Mouse (Mus musculus) cerebellum, adult 11 months (tissue): ENCODE results near the gene Cwh43.
A peak's percentile ranks its signal among the peaks of the same experiment; 100 is the strongest.

ENCODE experiments used
- DNase-seq: peaks from one replicate; pipeline ENCODE4 v3.0.0; 2022

The Cwh43 gene

DNA sequence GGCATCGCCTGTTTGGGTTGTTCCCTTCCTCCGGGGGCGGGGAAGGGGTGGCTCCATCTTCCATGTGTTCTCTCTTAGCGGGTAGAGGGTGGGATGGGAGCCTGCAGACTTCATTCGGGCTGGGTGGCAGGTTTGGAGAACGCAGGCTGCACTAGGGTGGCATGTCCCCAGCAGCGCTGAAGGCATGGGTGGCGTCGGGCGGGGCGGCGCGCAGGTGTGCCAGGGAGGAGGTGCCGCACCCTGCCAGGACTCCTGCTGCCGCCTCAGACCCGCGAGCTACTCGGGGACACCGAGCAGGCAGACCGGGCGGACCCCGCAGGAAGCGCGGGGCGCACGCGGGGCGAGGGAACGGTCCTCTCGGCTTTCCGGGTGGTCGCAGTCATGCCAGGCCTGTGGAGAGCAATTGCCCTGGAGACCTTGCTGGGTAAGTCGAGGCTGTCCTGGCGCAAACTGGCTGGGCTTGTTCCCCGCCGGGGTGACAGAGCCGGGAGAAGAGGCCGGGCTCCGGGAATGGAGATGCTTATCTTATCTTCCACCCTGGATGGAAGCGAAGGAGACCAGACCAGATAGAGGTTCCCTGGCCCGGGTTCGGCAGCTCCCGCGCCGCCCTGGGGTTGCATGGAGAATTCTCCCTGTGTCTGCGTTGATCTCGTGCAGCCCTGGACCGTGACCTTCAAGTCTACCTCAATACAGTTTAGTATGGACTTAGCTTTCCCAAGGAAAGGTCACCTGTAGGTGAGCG lies at the start of gene Cwh43:
Gene Cwh43 (plus strand): TSS at position 95 of the 742 bp plus-strand sequence.
- DNase-seq = no peak

DNA sequence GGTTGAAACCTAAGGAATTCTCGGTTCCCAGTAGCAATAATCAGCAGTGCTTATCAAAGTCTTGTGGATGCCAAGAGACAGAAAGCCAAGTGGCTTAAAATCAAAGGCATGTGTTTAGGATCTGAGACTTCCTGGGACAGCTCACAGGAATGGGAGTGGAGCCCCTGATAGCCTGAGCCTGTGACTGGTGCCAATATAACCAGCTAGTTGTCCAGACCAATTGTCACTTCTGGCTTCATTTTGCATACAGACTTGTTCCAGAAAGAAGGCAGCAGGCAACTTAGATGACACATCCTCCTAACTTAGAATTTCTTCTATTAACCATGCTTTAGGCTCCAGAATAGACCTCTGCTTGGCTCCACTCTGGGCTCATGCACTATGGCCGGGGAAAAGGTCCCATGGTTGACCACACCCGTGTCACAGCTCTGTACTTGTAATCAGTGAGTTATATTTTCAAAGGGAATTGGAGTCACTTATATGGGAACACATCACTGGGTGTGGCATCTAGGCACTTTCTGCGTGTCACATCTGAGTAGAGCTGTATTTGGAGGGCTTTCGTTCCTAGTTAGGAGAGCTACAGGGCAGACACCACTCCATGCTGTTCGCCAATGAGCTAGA lies 46.6 kb upstream of the Cwh43 start:
- DNase-seq = no peak

DNA sequence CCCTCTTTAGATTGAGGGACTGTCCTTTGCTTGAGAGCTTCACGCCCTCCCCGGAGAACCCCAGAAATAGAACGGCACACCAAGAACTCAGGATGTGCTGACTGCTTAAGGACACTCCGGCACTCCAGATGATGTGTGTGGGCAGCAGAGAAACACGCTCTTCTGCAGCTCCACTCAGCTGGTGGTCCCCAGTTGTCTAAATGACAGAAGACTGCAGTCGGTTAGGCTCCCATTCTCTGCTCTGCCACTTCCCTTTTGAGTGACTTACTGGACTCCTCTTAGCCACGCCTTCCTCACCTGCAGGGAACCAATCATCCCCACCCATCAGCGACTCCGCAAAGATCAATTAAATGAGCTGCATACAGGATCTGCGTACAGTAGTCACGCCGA lies 46.1 kb upstream of the Cwh43 start:
- DNase-seq = no peak

DNA sequence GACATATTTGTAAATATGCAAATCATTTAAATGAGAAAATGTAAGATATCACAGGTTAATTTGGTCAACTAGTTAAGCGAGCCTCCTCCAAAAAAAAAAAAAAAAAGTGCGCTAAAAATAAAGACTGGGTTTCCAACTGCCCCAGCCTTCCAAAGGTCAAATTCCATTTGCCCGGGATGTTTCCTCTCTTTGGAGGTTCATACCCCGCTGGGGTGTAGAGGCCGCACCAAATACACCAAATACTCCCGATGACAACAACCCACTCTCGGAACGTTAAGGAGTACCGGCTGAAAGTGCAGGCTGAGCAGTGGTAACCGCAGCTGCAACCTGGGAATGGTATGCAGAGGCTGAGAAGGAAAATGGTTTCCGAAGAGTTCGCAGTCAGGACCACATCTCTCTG lies 45.6 kb upstream of the Cwh43 start:
- DNase-seq = no peak

DNA sequence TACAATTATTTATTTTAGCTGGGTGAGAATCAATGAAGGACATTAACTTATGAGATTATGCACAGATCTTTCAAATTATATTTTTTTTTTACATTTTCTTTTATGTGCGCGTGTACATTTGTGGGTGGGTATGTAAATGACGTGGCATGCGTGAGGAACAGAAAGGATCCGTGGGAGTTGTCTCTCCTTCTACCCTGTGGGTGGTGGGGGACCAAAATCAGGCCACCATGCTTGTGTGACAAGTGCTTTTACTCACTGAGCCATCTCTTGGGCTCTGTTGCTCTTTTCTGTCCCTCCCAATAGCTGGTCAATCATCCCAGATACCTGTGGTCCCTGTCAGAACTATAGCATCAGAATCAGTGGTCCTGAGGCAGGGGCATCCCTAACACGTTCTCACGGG lies 43.5 kb upstream of the Cwh43 start:
- DNase-seq = no peak

DNA sequence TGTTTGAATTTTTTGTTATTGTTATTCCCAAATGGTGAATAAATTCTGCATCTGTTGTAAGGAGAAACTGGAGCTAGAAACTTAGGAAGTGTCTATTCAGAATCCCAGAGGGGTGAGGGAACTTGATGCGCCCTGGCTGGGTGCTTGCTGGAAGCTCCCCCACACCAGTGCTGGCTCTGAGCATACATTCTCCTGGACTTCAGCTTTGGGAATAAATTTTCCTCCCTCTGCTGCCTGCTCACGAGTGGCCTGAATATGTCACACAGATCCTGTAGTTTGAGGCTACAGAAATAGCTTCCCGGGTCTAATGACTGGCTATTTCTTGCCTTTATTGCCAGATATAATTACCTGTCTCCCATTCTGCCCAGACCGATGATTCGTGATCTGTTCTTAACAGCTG lies 43.1 kb upstream of the Cwh43 start:
- no peak for DNase-seq

DNA sequence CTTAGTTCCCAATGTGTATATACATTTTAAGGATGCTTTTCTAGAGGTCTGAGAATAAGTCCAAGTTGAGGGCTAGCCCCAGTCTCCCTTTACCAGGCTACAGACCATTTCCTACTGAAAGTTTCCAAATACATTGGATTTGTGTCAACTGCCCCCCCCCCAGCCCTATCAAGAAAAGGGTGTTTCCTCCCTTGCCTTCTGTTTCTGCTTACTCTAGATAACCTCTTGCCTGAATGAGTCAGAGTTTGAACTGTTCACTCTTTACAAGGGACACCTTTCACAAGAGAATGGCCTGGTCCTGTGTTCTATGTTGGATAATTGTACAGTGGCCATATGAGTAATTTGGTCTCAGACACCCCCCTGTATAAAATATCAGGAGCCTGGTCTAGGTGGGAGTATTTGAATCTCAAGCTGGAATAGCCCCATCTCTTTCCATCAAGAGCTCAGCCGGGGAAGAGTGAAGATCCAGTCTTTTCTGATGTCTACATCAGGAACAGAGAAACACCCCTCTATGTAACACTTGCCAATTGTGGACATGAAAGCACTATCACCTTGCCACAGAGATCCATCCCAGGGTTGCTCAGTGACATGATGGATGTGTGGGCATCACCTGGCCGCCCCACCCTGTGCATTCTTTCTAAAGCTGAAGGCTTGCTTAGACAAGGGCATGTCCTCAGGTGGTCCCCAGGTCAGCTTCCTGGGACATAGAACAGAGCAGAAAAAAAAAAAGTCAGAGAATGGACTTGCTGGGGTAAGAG lies 41.6 kb upstream of the Cwh43 start:
- DNase-seq = no peak

DNA sequence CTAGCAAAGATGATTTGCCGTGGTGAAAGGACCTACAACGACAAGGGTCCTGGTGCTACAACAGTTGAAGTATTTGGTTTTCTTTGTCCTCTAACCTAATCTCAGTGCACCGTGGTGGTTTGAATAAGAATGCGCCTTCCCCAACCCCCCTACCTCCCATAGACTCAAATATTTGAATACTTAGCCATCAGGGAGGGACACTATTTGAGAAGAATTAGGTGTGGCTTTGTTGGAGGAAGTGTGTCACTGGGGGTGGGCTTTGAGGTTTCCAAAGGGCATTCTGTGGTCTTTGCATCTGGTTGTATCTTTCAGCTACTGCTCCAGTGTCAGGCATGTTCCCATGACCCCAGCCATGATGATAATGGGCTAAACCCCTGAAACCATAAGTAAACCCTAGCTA lies 38.0 kb upstream of the Cwh43 start:
- DNase-seq = no peak

DNA sequence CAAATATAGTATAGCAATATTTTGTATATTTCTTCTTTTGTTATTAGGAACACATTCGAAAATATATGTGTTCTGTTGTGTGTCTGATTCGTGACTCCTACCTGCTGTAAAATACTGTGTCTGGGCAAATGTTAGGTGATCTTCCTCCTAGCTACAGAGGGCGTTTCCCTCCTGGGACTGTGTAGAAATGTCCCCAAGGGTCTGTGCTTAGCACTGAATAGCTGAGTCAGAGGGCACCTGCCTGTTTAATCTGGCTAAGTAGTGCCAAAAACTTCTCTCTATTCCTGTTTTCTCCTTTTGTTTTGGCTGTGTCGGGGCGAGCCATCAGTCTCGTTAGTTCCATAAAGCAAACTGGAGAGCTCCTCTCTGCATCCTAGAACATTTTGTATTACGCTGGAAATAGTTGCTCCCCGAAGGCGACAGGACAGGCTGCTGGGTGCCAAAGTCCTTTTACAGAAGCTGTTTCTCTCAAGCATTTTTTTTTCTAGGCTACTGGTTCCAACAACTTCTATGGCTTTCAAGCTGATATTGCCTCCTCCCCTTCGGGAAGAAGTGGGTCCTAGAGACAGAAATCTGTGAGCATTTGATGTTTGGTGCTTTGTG lies 36.9 kb upstream of the Cwh43 start:
- DNase-seq = no peak

DNA sequence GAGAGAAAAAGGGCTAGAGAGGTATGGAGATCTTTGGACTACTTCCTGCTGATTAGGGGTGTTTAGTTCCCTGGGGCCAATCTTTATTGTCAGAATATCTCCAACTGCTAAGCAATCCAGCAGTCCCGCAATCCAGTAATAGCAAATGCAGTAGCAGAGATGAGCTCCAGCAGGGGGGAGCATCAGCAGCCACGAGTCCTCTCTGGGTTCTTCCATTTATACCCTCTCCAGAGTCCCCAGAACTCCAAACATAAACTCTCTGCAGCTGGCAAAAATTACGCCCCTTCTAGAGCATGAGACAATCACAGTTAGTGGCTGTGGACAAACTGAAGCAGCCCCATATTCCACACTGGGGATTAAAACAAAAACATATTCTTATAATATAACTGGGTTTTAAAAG lies 36.1 kb upstream of the Cwh43 start:
- DNase-seq = no peak

DNA sequence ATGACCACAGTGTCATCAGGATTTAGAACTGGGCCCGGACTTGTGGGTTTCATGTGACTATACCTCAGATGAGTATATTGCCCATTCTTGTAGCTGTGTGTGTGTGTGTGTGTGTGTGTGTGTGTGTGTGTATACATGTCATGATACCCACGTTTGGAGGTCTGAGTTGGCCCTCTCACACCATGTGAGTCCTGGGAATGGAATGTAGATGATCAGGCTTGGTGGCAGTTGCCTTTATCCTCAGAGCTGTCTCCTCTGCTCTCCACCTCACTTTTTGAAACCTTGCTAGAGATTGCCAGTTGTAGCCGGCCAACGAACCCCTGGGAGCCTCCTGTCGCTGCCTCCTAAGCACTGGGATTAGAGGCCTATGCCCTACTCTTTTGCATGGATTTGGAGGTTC lies 33.3 kb upstream of the Cwh43 start:
- no peak for DNase-seq

DNA sequence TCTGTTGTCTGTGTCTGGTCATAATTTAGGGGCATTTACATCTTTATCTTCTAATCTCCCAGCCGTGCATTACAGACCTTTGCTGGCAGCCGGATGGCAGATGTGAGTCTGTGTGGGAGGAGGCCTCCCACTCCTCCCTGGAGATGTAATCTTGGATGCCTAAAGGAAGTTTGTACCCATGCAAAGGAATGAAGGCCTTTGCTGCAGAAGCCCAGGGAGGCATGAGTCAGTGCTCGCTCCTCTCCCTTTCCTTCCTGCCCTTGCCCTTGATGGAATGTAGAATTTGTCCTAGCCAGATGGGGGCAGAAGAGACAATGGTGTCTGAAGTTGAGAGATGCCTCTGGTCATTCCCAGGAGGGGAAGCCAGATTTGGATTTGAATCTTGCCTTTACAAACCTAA lies 32.7 kb upstream of the Cwh43 start:
- no peak for DNase-seq

DNA sequence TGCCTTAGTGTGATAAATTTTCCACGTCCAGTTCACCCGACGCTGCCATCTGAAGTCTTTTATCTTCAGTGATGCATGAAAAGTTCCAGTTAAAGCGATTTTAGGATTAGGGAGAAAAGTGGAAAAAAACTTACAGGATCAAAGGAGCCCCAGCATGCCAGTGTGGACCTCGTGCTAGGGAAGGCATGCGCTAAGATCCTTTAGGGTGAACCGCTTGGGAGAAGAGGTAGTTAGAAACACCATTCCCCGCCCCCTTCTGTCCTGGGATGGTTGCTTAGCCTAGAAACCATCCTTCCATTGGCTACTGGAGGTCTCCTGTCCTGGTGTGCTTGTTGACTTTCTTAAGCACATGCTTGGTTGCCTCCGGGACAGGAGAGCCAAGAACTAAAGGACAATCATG lies 29.8 kb upstream of the Cwh43 start:
- DNase-seq = no peak

DNA sequence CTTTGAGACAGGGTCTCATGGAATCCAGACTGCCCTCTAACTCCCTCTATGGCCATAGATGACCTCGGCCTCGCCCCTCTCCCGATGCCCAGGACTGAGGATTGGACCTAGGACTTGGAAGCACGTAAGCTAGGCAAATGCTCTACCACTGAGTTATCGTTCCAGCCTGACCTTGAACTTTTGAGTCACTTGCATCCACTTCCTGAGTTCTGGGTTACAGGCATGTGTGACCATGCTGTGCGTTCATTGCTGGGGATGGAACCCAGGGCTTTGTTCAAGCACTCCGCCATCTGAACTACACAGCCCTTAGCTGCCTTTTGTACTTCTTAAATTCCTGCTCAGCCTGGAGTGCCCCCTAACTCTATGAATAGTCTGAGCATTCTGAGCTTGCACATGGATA lies 29.4 kb upstream of the Cwh43 start:
- DNase-seq = no peak

DNA sequence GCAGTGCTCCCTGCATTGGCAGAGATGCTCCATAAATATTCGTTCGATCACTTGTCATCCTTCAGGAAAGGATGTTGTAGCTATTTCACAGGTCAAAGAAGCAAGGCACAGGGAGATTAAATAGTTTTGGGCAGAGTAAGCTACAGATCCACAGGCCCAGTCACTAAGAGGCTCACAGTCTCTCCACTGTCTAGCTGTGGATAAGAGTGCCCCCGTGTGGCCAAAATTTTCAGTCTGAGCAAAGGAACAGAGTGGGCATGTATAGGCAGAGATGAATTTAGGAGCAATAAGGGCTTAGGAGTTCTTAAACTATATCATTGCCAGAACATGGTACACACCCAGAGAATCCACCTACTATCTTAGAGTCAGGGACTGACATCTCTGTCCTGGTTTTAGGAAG lies 26.0 kb upstream of the Cwh43 start:
- DNase-seq = peak; percentile 32

DNA sequence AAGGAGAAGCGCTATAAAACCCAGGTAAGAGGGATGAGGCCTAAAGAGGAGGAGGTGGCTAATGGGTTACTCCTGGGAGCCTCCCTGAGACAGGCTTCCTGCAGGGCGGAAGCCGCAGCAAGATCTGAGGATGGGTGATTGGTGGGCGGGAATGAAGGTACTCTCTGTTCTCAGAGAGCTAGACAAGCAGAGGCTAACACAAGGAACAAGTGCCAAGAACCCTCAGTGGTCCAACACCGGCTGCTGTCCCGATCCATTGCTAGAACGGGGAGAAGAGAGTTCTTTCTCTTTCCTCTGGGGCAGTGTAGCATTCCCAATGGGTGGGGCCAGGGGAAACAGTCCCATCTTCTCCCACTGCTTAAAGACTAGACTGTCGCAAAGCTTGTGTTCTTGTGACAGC lies 25.0 kb upstream of the Cwh43 start:
- no peak for DNase-seq

DNA sequence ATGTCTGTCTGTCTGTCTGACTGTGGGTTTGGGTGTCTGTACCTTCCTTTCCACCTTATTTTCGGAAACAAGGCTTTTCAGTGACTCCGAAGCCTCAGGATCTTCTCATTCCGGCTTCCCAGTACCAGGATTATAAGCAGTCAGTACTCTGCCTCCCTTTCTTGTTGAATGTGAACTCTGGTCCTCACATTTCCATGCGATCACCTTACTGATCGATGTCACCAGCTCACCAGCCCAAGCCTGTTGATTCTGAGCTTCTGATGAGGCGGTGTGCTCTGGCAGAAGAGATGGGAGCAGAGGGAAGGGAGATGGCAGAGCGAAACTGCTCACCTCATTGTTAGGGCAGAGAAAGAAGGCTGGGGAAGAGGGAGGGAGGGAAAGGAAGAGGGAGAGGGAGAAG lies 24.4 kb upstream of the Cwh43 start:
- DNase-seq = no peak

DNA sequence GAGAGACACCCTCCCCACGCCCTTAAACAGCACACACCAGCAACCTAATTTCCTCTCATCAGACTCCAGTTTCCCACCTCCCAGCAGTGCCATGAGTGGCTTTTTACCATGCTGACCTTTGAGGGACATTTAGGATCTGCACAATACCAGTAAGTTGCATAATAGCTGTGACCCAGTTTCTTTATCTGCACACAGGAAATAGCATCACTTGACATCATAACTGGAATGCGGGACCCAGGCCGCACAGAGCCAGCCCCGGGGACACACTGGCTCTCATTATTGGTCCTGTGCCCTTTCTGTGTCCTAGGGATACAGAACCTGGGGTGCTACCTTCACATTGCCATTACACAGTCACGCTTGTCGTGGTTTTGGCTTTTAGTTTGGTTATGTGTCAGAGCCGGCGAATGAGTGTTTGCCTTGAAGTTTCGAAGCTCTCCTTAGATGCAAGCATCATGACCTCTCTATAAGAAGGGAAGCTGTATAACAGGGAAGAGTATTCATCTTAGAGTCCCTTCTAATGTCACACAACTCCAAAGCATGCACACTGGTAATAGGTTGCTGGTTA lies 23.8 kb upstream of the Cwh43 start:
- no peak for DNase-seq

DNA sequence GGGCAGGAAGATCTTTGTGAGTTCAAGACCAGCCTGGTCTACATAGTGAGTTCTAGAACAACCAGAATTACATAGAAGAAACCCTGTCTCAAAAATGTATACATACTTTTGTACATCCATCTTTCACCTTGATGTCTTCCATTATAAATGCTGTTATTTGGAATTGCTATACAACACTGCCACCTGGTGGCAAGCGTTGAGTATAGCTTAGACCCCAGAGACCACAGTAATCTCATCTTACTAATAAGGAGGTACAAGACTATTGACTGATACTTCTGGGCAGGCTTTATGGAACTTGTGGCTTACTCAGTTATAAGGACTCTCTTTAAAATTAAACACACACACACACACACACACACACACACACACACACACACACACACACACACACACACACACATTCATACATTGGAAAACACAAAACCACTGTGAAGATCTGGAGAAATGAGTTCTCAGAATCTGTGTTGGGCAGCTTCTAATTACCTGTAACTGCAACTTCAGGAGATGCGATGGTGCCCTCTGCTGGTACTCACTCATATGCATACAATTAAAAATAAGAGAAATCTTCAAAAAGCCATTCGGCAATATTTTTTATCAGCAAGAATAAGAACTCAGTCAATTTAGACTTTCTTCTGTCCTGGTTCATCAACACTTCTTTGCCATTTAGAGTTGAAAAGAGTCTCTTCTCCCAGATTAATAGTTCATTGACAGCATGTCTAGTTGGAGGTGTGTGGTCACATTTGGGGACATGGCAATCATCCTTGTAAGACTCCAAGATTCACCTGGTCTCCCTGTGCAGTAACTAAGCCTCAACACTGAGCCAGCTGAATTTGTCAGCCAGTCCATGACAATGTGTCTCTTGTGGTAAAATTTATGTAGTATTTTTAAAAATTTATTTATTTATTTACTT lies 22.9 kb upstream of the Cwh43 start:
- peak; percentile 34 for DNase-seq

DNA sequence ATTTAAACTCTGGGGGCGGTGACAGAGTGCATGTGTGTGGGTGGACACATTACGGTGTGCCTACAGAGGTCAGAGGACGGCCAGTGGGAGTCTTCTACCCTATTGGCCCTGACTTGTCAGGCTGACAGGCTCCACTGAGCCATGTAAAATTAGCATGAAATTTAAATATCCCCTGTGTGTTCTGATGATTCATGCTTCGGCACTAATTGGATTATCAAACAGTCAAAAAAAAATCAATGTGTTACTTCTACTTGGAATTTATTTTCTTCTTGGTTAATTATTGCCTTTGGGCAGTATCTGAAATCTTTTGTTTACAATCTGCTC lies 22.3 kb upstream of the Cwh43 start:
- no peak for DNase-seq

DNA sequence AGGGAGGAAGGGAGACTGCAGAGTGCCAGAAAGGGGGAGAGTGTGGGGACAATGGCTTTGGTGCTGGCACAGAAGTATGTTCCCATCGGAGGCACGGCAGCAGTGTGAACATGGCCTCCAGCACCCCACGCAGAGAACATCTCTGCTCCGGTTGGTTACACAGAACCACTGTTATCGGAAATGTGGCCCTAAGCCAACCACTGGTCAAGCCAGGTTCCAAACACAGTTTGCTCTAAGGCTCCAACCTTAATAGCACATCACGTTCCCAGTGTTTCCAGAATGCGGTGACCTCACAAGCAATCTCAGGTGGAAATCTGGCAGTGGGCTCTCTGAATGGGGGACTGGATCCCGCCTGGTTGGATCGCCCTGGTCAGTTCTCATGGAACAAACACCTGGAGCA lies 12.8 kb upstream of the Cwh43 start:
- no peak for DNase-seq

DNA sequence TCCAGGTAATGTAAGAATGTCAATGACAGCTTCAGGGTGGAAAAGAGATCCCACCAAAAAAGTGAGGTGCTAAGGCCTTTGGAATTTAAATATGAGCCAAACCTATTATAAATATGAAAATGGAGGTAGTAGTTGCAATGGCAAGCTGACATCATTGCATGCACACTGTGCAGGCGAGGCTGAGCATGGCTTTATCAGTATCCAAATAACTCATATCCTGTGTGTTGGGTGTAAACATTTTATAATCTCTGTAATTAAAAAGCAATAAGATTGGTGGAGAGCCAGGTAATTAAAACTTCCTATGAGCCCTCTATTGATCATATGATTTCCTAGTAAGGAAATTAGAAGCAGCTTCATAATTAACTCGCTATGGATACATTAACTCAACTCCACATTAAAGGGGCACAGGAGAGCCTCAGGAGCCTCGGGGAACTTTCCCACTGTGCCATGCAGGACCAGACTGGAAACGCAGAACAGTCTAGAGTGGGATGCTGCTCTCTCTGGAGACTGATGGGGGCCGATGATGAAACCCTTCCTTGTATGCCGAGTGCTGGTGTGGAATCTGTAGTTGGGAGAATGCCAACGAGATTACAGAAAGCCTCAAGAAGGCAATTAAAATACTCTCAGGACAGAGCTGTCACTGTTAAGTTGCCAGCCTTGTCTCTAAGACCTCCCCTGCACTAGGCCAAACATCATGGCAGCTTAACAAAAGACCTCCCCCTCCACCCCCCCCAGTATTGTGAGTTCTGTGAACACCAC lies 5.9 kb upstream of the Cwh43 start:
- no peak for DNase-seq
